19 mouse cellular contexts compared by ENCODE assay signal in the genomic region with DNA sequence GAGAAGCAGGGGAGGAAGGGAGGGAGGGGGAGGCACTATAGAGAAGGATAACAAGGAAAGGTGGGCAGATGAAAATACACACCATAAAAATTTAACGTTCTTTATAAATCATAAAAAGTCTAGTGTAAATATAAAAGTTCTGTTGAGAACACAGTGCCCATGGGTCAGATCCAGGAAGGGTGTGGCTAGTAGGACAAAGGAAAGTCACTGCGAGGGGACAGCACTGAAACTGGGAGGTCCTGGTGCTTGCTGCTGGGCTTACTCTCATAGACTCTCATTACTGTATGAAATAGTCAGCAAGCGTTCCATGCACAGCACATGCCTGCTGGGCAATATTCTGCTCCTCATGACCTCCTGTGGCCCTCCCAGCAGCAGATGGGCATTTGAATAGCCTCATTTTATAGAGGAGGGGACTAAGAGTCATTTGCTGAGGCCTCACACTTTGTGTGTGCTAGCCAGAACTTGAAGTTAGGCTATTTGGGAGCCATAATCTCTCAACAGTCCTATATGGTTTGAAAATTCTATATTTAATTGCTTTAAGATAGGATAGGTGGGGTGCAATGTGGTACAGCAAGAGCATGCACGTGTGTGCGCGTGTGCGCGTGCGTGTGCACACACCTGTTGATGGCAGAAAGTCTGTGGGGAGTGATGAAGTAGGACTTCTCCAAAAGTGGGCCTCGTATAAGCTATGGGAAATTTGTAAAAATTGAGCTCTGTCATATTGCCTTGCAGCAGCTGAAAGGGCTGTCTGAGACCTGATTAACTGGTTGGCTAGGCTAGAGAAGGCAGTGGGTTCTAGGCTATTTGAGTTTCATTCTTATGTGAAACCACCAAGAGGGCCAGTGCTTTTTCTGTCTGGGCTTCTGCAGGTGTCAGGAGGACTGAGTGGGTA. TPM values are rescaled to one million over a fixed set of nuclear protein-coding genes. Genes with fewer than 3 reads are reported as not detected.
DNase-seq lines count a peak whose midpoint lies in the region; ATAC-seq and TF ChIP-seq lines count a peak whose summit lies in the region.
"Had no signal": no experiment of that assay in that cellular context is flagged by ENCODE, and none has a peak within 500 bp of the region (broad histone marks: within the 10 kb centered on the region; RNA-seq: fewer than 3 reads in every experiment).

No protein-coding gene starts in this region.

- TF ChIP-seq CTCF in heart, postnatal 0 days (IDR thresholded peaks at IDR 0.05; ENCODE audit: low read depth): no peak
- no peak for TF ChIP-seq CTCF in spleen, adult 2 months (IDR thresholded peaks at IDR 0.05; ENCODE audit: extremely low read depth, insufficient read depth, insufficient read length, insufficient replicate concordance)
- no peak for TF ChIP-seq CTCF in cerebellum, adult 2 months (IDR thresholded peaks at IDR 0.05; ENCODE audit: borderline replicate concordance, insufficient read depth, low read depth, low read length)

- DNase-seq in heart, postnatal 0 days (ENCODE audit: low spot score): no peak
- no peak for DNase-seq in heart, postnatal 36 days
- DNase-seq in spleen, adult 2 months (ENCODE audit: low read depth in 1 of 2, low spot score in 2 of 2): no peak
- DNase-seq in spleen, postnatal 10 days (ENCODE audit: low spot score in 2 of 2): no peak
- DNase-seq in lung, postnatal 10 days: peak; percentile 70
- DNase-seq in cerebellum, adult 2 months: no peak
- no peak for DNase-seq in testis, postnatal 14 days (ENCODE audit: low spot score)
- DNase-seq in embryonic facial prominence, embryonic 10.5 days (ENCODE audit: low spot score): no peak
- DNase-seq: adrenal gland, postnatal 14 days; cerebellum, adult 18-20 months; layer of hippocampus, adult 9-11 months; right cerebral cortex, adult 18-20 months; thymus, adult 2 months had no signal

- WGBS in heart, postnatal 0 days: 86% methylated on average over 10 of the region's 10 CpGs
- WGBS in spleen, adult 2 months: 56% methylated on average over 10 of the region's 10 CpGs
- WGBS in cerebellum, adult 2 months: 81% methylated on average over 10 of the region's 10 CpGs
- 92% methylated on average over 10 of the region's 10 CpGs for WGBS in embryonic facial prominence, embryonic 10.5 days

- no peaks in the 10 kb centered on the region for H3K9me3 ChIP-seq in heart, postnatal 0 days (replicated peaks; ENCODE audit: control insufficient read depth, low read length)
- H3K9me3 ChIP-seq in embryonic facial prominence, embryonic 10.5 days: no peaks in the 10 kb centered on the region
- H3K9me3 ChIP-seq: embryonic facial prominence, embryonic 13.5 days; forebrain, embryonic 15.5 days; limb, embryonic 12.5 days had no signal

- no peak for TF ChIP-seq EP300 in heart, postnatal 0 days (IDR thresholded peaks at IDR 0.05; ENCODE audit: low read depth)

- H3K9ac ChIP-seq in heart, postnatal 0 days (replicated peaks; ENCODE audit: low read depth, low read length): no peak overlapping the region
- H3K9ac ChIP-seq: embryonic facial prominence, embryonic 13.5 days; forebrain, embryonic 15.5 days; hindbrain, embryonic 14.5 days; limb, embryonic 12.5 days had no signal

- intact Hi-C loops in heart, postnatal 36 days (cut with DNase I): no loop called here

- H3K27ac ChIP-seq in heart, postnatal 0 days (ENCODE audit: low read depth): peak overlapping the region; percentile 72
- peak overlapping the region; percentile 81 for H3K27ac ChIP-seq in spleen, adult 2 months (ENCODE audit: insufficient read depth, low read length)
- no peak overlapping the region for H3K27ac ChIP-seq in cerebellum, adult 2 months (ENCODE audit: insufficient read depth, low read length)
- no peak overlapping the region for H3K27ac ChIP-seq in embryonic facial prominence, embryonic 10.5 days (replicated peaks)
- H3K27ac ChIP-seq: embryonic facial prominence, embryonic 13.5 days; forebrain, embryonic 15.5 days; hindbrain, embryonic 14.5 days; limb, embryonic 12.5 days had no signal

- H3K4me2 ChIP-seq in heart, postnatal 0 days (ENCODE audit: low read depth, low read length): no peak overlapping the region
- H3K4me2 ChIP-seq: embryonic facial prominence, embryonic 13.5 days; forebrain, embryonic 15.5 days; hindbrain, embryonic 14.5 days; limb, embryonic 12.5 days had no signal

- no peak overlapping the region for H3K4me3 ChIP-seq in heart, postnatal 0 days (ENCODE audit: low read depth, low read length)
- H3K4me3 ChIP-seq in spleen, adult 2 months (ENCODE audit: extremely low read depth, insufficient read depth, insufficient read length): no peak overlapping the region
- no peak overlapping the region for H3K4me3 ChIP-seq in cerebellum, adult 2 months (replicated peaks; ENCODE audit: insufficient read depth, low read depth, low read length)
- H3K4me3 ChIP-seq in embryonic facial prominence, embryonic 10.5 days: no peak overlapping the region
- H3K4me3 ChIP-seq: embryonic facial prominence, embryonic 13.5 days; forebrain, embryonic 15.5 days; limb, embryonic 12.5 days had no signal

- H3K27me3 ChIP-seq in heart, postnatal 0 days (ENCODE audit: control insufficient read depth, insufficient read depth, low read length): no peaks in the 10 kb centered on the region
- H3K27me3 ChIP-seq in spleen, adult 2 months (ENCODE audit: control insufficient read depth, insufficient read depth, low read length): no peaks in the 10 kb centered on the region
- no peaks in the 10 kb centered on the region for H3K27me3 ChIP-seq in cerebellum, adult 2 months (ENCODE audit: control insufficient read depth, insufficient read depth, low read length)
- no peaks in the 10 kb centered on the region for H3K27me3 ChIP-seq in embryonic facial prominence, embryonic 10.5 days (replicated peaks; ENCODE audit: low read depth, poor library complexity, severe bottlenecking)
- H3K27me3 ChIP-seq: embryonic facial prominence, embryonic 13.5 days; forebrain, embryonic 15.5 days; limb, embryonic 12.5 days had no signal

- no peaks in the 10 kb centered on the region for H3K36me3 ChIP-seq in heart, postnatal 0 days (replicated peaks; ENCODE audit: control insufficient read depth, insufficient read depth, low read length)
- H3K36me3 ChIP-seq in spleen, adult 2 months (ENCODE audit: control insufficient read depth, insufficient read depth, low read length): no peaks in the 10 kb centered on the region
- no peaks in the 10 kb centered on the region for H3K36me3 ChIP-seq in embryonic facial prominence, embryonic 10.5 days (replicated peaks)
- H3K36me3 ChIP-seq: embryonic facial prominence, embryonic 13.5 days; forebrain, embryonic 15.5 days; limb, embryonic 12.5 days had no signal

- H3K4me1 ChIP-seq in heart, postnatal 0 days (ENCODE audit: control insufficient read depth, insufficient read depth): no peaks in the 10 kb centered on the region
- peaks cover 50% of the 10 kb centered on the region for H3K4me1 ChIP-seq in spleen, adult 2 months (ENCODE audit: control insufficient read depth, insufficient read depth, insufficient read length)
- H3K4me1 ChIP-seq in cerebellum, adult 2 months (ENCODE audit: control insufficient read depth, insufficient read depth, low read length): no peaks in the 10 kb centered on the region
- peaks cover 12% of the 10 kb centered on the region for H3K4me1 ChIP-seq in embryonic facial prominence, embryonic 10.5 days

- TF ChIP-seq POLR2A in spleen, adult 2 months (IDR thresholded peaks at IDR 0.05; ENCODE audit: low read depth, low read length): no peak
- no peak for TF ChIP-seq POLR2A in cerebellum, adult 2 months (IDR thresholded peaks at IDR 0.05; ENCODE audit: borderline replicate concordance, insufficient read depth, low read length)

- ATAC-seq in heart, postnatal 0 days (ENCODE audit: insufficient read depth, low read depth): no peak
- ATAC-seq: forebrain, embryonic 15.5 days had no signal

RNA-seq across cellular contexts. Expression of a gene that starts 22.2 kb away (rescaled TPM):
- total RNA-seq in heart, postnatal 0 days (2014; rRNA removed; ENCODE audit: low replicate concordance): not detected in 2 replicates
- polyA plus RNA-seq in heart, postnatal 0 days (2015; fragmentation: Nextera tagmentation; extraction: Ambion mirVana): 0.42 and 1.1 TPM in 2 replicates
- not detected for total RNA-seq in heart, postnatal 36 days (2021)
- polyA plus RNA-seq in spleen, adult 2 months (2012; rRNA removed): not detected in 2 replicates
- polyA plus RNA-seq in cerebellum, adult 2 months (2012; rRNA removed): not detected in 2 replicates
- 0.69 and 0.75 TPM in 2 replicates for polyA plus RNA-seq in embryonic facial prominence, embryonic 10.5 days (2016; fragmentation: Nextera tagmentation; extraction: Ambion mirVana)
- total RNA-seq: adrenal gland, postnatal 14 days; gastrocnemius, postnatal 4 days had no signal
- polyA plus RNA-seq: embryonic facial prominence, embryonic 13.5 days; neural tube, embryonic 11.5 days had no signal

RNA-seq across cellular contexts. Expression of a gene that starts 36.4 kb away (rescaled TPM):
- total RNA-seq in heart, postnatal 0 days (2014; rRNA removed; ENCODE audit: low replicate concordance): 23.5 and 31.1 TPM in 2 replicates
- polyA plus RNA-seq in heart, postnatal 0 days (2015; fragmentation: Nextera tagmentation; extraction: Ambion mirVana): 19.3 and 21.5 TPM in 2 replicates
- total RNA-seq in heart, postnatal 36 days (2021): 10 to 100 TPM; 53.3 to 57.8 TPM
- 35.0 and 46.0 TPM in 2 replicates for polyA plus RNA-seq in spleen, adult 2 months (2012; rRNA removed)
- polyA plus RNA-seq in cerebellum, adult 2 months (2012; rRNA removed): 12.1 and 12.3 TPM in 2 replicates
- 7.8 and 11.6 TPM in 2 replicates for polyA plus RNA-seq in embryonic facial prominence, embryonic 10.5 days (2016; fragmentation: Nextera tagmentation; extraction: Ambion mirVana)

RNA-seq across cellular contexts. Expression of a gene that starts 42.5 kb away (rescaled TPM):
- 4.9 and 12.8 TPM in 2 replicates for total RNA-seq in heart, postnatal 0 days (2014; rRNA removed; ENCODE audit: low replicate concordance)
- 4.7 and 5.5 TPM in 2 replicates for polyA plus RNA-seq in heart, postnatal 0 days (2015; fragmentation: Nextera tagmentation; extraction: Ambion mirVana)
- 10 to 100 TPM; 12.0 to 15.8 TPM for total RNA-seq in heart, postnatal 36 days (2021)
- polyA plus RNA-seq in spleen, adult 2 months (2012; rRNA removed): 16.0 and 16.3 TPM in 2 replicates
- polyA plus RNA-seq in cerebellum, adult 2 months (2012; rRNA removed): 3.5 and 4.1 TPM in 2 replicates
- 1.5 TPM in 2 replicates for polyA plus RNA-seq in embryonic facial prominence, embryonic 10.5 days (2016; fragmentation: Nextera tagmentation; extraction: Ambion mirVana)

Comparison
In these comparisons a context has a peak if more than half of its experiments do, and no peak if none do; other contexts are left out.
1. H3K27ac ChIP-seq: peak in heart, postnatal 0 days (single experiment) and spleen, adult 2 months (single experiment); none in cerebellum, adult 2 months (single experiment) and embryonic facial prominence, embryonic 10.5 days (single experiment).